In genomic region chr1:185192087-185192486, GRCm38 (mm10) we compare ENCODE assay signal across 24 mouse cellular contexts. TPM values are rescaled to one million over a fixed set of nuclear protein-coding genes. Genes with fewer than 3 reads are reported as not detected.
A peak's percentile ranks its signal among the peaks of the same experiment; 100 is the strongest.
DNase-seq lines count a peak whose midpoint lies in the region; ATAC-seq and TF ChIP-seq lines count a peak whose summit lies in the region.
"Had no signal": no experiment of that assay in that cellular context is flagged by ENCODE, and none has a peak within 500 bp of the region (broad histone marks: within the 10 kb centered on the region; RNA-seq: fewer than 3 reads in every experiment).

No protein-coding gene starts in this region.

- no peaks in the 10 kb centered on the region for H3K36me3 ChIP-seq in liver, postnatal 0 days (replicated peaks; ENCODE audit: insufficient read depth, low read length)
- H3K36me3 ChIP-seq in lung, postnatal 0 days (ENCODE audit: insufficient read depth, low read length): no peaks in the 10 kb centered on the region
- H3K36me3 ChIP-seq: forebrain, embryonic 10.5 days; heart, embryonic 13.5 days; hindbrain, embryonic 12.5 days; hindbrain, embryonic 15.5 days had no signal

- no peaks in the 10 kb centered on the region; the same call in 1 of the 2 replicates for H3K4me1 ChIP-seq in liver, postnatal 0 days (ENCODE audit: insufficient read depth)
- no peaks in the 10 kb centered on the region for H3K4me1 ChIP-seq in lung, postnatal 0 days (ENCODE audit: insufficient read depth, low read depth, low read length)
- H3K4me1 ChIP-seq: forebrain, embryonic 10.5 days; forebrain, embryonic 13.5 days; heart, embryonic 13.5 days; hindbrain, embryonic 12.5 days had no signal

- TF ChIP-seq CTCF in liver, postnatal 0 days (IDR thresholded peaks at IDR 0.05; ENCODE audit: low read depth): no peak
- no peak for TF ChIP-seq CTCF in lung, postnatal 0 days (IDR thresholded peaks at IDR 0.05)

- TF ChIP-seq EP300 in liver, postnatal 0 days (IDR thresholded peaks at IDR 0.05; ENCODE audit: low read depth): no peak
- no peak for TF ChIP-seq EP300 in lung, postnatal 0 days (IDR thresholded peaks at IDR 0.05)

- WGBS in liver, postnatal 0 days (ENCODE audit: insufficient replicate concordance): 21% methylated on average over 8 of the region's 8 CpGs
- WGBS in lung, postnatal 0 days: 48% methylated on average over 8 of the region's 8 CpGs

- H3K27me3 ChIP-seq in liver, postnatal 0 days (ENCODE audit: insufficient read depth, low read length): no peaks in the 10 kb centered on the region
- H3K27me3 ChIP-seq in lung, postnatal 0 days (replicated peaks; ENCODE audit: insufficient read depth, low read length): no peaks in the 10 kb centered on the region
- H3K27me3 ChIP-seq: hindbrain, embryonic 12.5 days; hindbrain, embryonic 15.5 days had no signal

- DNase-seq in liver, postnatal 0 days: no peak
- no peak for DNase-seq in liver
- DNase-seq in lung, postnatal 0 days (ENCODE audit: low spot score): no peak
- DNase-seq in spleen, adult 12 weeks (ENCODE audit: low spot score): no peak
- DNase-seq: adrenal gland, adult 8-10 months; adrenal gland, postnatal 25 days; cerebellum, adult 11-12 months; cerebellum, adult 8-10 months; cerebellum, postnatal 10 days; cerebellum, postnatal 36 days; gastrocnemius, postnatal 10 days; gastrocnemius, postnatal 36 days; heart, adult 18-20 months; heart, postnatal 14 days; heart, postnatal 4 days had no signal

- no peaks in the 10 kb centered on the region for H3K9me3 ChIP-seq in liver, postnatal 0 days (ENCODE audit: low read length)
- no peaks in the 10 kb centered on the region for H3K9me3 ChIP-seq in lung, postnatal 0 days (ENCODE audit: low read length)
- H3K9me3 ChIP-seq: forebrain, embryonic 10.5 days; forebrain, embryonic 13.5 days; heart, embryonic 13.5 days; hindbrain, embryonic 12.5 days; hindbrain, embryonic 15.5 days had no signal

- no peak overlapping the region for H3K4me3 ChIP-seq in liver, postnatal 0 days (ENCODE audit: low read depth, low read length)
- H3K4me3 ChIP-seq in lung, postnatal 0 days (ENCODE audit: low read depth, low read length): no peak overlapping the region
- H3K4me3 ChIP-seq: forebrain, embryonic 10.5 days; forebrain, embryonic 13.5 days; heart, embryonic 13.5 days; hindbrain, embryonic 12.5 days; hindbrain, embryonic 15.5 days had no signal

- ATAC-seq in liver, postnatal 0 days: peak; percentile 67
- ATAC-seq in common myeloid progenitor, adult 5-6 weeks (replicated peaks; ENCODE audit: low read depth, poor library complexity, severe bottlenecking): peak; percentile 29; the same call in 1 of the 2 replicates
- ATAC-seq in megakaryocyte, adult 5-6 weeks (ENCODE audit: poor library complexity, severe bottlenecking): peak; percentile 60
- no peak for ATAC-seq in lung, postnatal 0 days
- ATAC-seq: activated CD4-positive, CD25-positive, alpha-beta regulatory T cell, adult 4 months; forebrain, embryonic 13.5 days; forebrain, embryonic 16.5 days had no signal

- H3K27ac ChIP-seq in liver, postnatal 0 days (ENCODE audit: low read depth): no peak overlapping the region
- H3K27ac ChIP-seq in lung, postnatal 0 days (ENCODE audit: low read length): no peak overlapping the region
- H3K27ac ChIP-seq: forebrain, embryonic 10.5 days; forebrain, embryonic 13.5 days; heart, embryonic 13.5 days; hindbrain, embryonic 12.5 days; hindbrain, embryonic 15.5 days had no signal

- no peak overlapping the region for H3K4me2 ChIP-seq in liver, postnatal 0 days (ENCODE audit: low read depth, low read length)
- H3K4me2 ChIP-seq in lung, postnatal 0 days (replicated peaks; ENCODE audit: low read depth, low read length): no peak overlapping the region
- H3K4me2 ChIP-seq: forebrain, embryonic 13.5 days; heart, embryonic 13.5 days; hindbrain, embryonic 12.5 days; hindbrain, embryonic 15.5 days had no signal

- no peak overlapping the region for H3K9ac ChIP-seq in liver, postnatal 0 days (replicated peaks)
- no peak overlapping the region for H3K9ac ChIP-seq in lung, postnatal 0 days (replicated peaks; ENCODE audit: low read depth)
- H3K9ac ChIP-seq: forebrain, embryonic 13.5 days; heart, embryonic 13.5 days; hindbrain, embryonic 12.5 days; hindbrain, embryonic 15.5 days had no signal

RNA-seq across cellular contexts. Expression of gene Rab3gap2, which starts 11.8 kb away (rescaled TPM):
- polyA plus RNA-seq in liver, postnatal 0 days (2015; fragmentation: Nextera tagmentation; extraction: Ambion mirVana): 6.0 and 7.3 TPM in 2 replicates
- 43.5 and 50.6 TPM in 2 replicates for total RNA-seq in common myeloid progenitor, adult 5-6 weeks (2017)
- total RNA-seq in megakaryocyte, adult 5-6 weeks (2015): 20.0 and 20.6 TPM in 2 replicates
- total RNA-seq in megakaryocyte, adult 5-6 weeks (2017): 25.7 and 29.1 TPM in 2 replicates
- 14.5 and 15.1 TPM in 2 replicates for polyA plus RNA-seq in lung, postnatal 0 days (2015; fragmentation: Nextera tagmentation; extraction: Ambion mirVana)
